Mouse (Mus musculus) liver, postnatal 0 days (tissue): ENCODE results near the gene Hmg20b. TPM values are rescaled to one million over a fixed set of nuclear protein-coding genes. Genes with fewer than 3 reads are reported as not detected.

Source experiments
- ATAC-seq: fragments of 200-750 bp; cut with Nextera tagmentation; 2 replicates; pipeline ENCODE4 v1.8.0; 2017; ENCODE audit warnings: mild to moderate bottlenecking, moderate library complexity
- DNase-seq: peaks from one replicate; pipeline ENCODE4 v3.0.0-alpha.2; 2016
- H3K27ac ChIP-seq: fragments of 300-500 bp; sonication (generic); 2 replicates; pipeline ENCODE4 v1.5.1; 2014; ENCODE audit warnings: antibody characterized with exemption, moderate library complexity, mild to moderate bottlenecking, low read depth
- H3K27me3 ChIP-seq: fragments of 300-500 bp; sonication (generic); 2 replicates; pipeline ENCODE4 v1.6.1; 2014; ENCODE audit warnings: low read length, control low read depth, mixed read lengths; ENCODE audit not compliant: insufficient read depth
- H3K36me3 ChIP-seq: fragments of 300-500 bp; sonication (generic); replicated peaks from 2 replicates; pipeline ENCODE4 v1.6.1; 2014; ENCODE audit warnings: mild to moderate bottlenecking, control low read depth, low read length, moderate library complexity, mixed read lengths; ENCODE audit not compliant: insufficient read depth
- H3K4me1 ChIP-seq: fragments of 300-500 bp; sonication (generic); 2 replicates; pipeline ENCODE4 v1.6.1; 2014; ENCODE audit warnings: antibody characterized with exemption, mild to moderate bottlenecking, control low read depth; ENCODE audit not compliant: insufficient read depth
- H3K4me2 ChIP-seq: fragments of 300-500 bp; sonication (generic); 2 replicates; pipeline ENCODE4 v1.6.1; 2014; ENCODE audit warnings: low read depth, mild to moderate bottlenecking, low read length, moderate library complexity, mixed read lengths
- H3K4me3 ChIP-seq: fragments of 300-500 bp; sonication (generic); 2 replicates; pipeline ENCODE4 v1.5.1; 2014; ENCODE audit warnings: low read depth, low read length
- H3K9ac ChIP-seq: fragments of 300-500 bp; sonication (generic); replicated peaks from 2 replicates; pipeline ENCODE4 v1.6.1; 2014; ENCODE audit warnings: mild to moderate bottlenecking, moderate library complexity
- H3K9me3 ChIP-seq: fragments of 300-500 bp; sonication (generic); 2 replicates; pipeline ENCODE4 v1.6.1; 2016; ENCODE audit warnings: mild to moderate bottlenecking, control low read depth, low read length, mixed read lengths
- CTCF ChIP-seq: sonication (generic); IDR thresholded peaks from 2 replicates; pipeline ENCODE4 v1.5.1; 2016; ENCODE audit warnings: antibody characterized with exemption, low read depth
- EP300 ChIP-seq: IDR thresholded peaks from 2 replicates; pipeline ENCODE4 v1.6.1; 2016; ENCODE audit warnings: antibody characterized with exemption, low read depth, mild to moderate bottlenecking
- WGBS: fragments of 180-500 bp; shearing (Covaris S2); extraction: QIAGEN DNeasy Blood & Tissue Kit; methylation state at CpG from one replicate; pipeline ENCODE4 v1.1.7; 2014; ENCODE audit not compliant: insufficient replicate concordance; 5-methylcytosine and 5-hydroxymethylcytosine counted together
- polyA plus RNA-seq: library from polyadenylated mRNA; unstranded; fragments of >200 nt; fragmentation: Nextera tagmentation; extraction: Ambion mirVana; gene quantifications from 2 replicates; pipeline ENCODE4 v1.2.1, GENCODE M21; 2015

Gene Hmg20b
- polyA plus RNA-seq, 1 experiment from 2014 or later: 27.1 TPM

DNA sequence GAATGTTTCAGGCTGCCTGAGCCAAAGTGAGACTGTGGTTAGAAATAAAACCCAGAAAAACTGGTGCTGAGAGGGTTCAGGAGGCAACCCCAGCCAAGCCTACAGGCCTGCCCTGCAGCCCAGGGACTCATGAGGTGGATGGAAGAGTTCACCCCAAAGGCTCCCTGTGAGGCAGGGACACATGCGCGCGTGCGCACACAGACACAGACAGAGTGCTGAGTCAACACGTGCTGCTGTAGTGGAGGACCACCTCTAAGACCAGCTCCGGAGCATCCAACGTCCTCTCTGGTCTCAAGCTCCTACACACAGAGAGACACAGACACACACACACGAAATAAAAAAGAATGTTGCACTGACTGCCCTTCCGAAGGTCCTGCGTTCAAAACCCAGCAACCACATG, 25.0 kb upstream of the Hmg20b start:
- Histone ChIP-seq H3K4me2 (peak overlapping the region; percentile 68), H3K9me3 (no peaks in the 10 kb centered on the region), H3K9ac (no peak overlapping the region), H3K36me3 (peaks cover 53% of the 10 kb centered on the region), H3K27me3 (no peaks in the 10 kb centered on the region), H3K4me1 (peaks cover 28% of the 10 kb centered on the region), H3K4me3 (no peak overlapping the region), H3K27ac (no peak overlapping the region)
- no peak for DNase-seq
- TF ChIP-seq EP300 (no peak), CTCF (no peak)
- WGBS: 94% methylated on average over 10 of the region's 10 CpGs
- ATAC-seq: no peak

GRCm38 (mm10) chr10:81367207-81367495, 16.9 kb upstream of the Hmg20b start:
- H3K9ac ChIP-seq: no peak overlapping the region
- no peak for DNase-seq
- H3K9me3 ChIP-seq: no peaks in the 10 kb centered on the region
- peaks cover 37% of the 10 kb centered on the region for H3K4me1 ChIP-seq
- H3K4me2 ChIP-seq: no peak overlapping the region
- H3K27ac ChIP-seq: no peak overlapping the region
- peaks cover 79% of the 10 kb centered on the region for H3K36me3 ChIP-seq
- H3K4me3 ChIP-seq: no peak overlapping the region
- no peaks in the 10 kb centered on the region for H3K27me3 ChIP-seq
- 89% methylated on average over 6 of the region's 6 CpGs for WGBS
- TF ChIP-seq EP300: no peak
- no peak for TF ChIP-seq CTCF
- no peak for ATAC-seq

DNA sequence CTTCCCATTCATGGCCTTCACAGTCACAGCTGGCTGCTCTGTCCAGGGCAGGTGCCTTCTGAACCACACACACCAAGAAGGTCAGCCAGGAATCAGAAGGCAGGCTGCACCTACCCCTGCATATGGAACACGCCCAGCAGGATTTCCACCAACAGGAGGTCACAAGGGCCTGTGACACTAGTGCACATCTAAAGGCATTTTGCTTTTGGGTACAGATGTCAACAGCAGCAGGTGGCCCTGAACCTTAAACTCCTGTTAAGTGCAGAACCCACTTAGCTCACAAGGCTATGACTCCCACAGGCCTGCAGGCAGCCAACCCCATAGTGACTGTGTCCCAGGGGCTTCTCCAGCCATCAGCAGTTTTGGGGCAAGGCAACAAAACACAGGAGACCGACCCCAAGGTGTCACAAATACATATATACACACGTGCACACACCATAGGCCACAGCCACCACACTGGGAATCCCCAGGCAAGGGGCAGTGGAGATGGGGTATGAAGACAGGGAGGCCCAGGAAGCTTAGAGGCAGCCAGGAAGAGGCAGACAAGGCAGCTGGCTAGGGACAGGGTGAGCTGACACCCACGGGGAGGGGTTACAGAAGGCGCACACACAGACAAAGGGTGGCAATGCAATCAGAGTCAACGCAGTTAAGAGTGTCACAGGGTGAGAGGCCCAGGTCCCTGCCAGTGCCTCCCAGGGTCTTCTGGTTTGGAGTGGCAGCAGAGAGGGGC, 16.4 kb upstream of the Hmg20b start:
- Histone ChIP-seq H3K9me3 (no peaks in the 10 kb centered on the region), H3K4me1 (peaks cover 42% of the 10 kb centered on the region), H3K4me3 (no peak overlapping the region), H3K27me3 (no peaks in the 10 kb centered on the region), H3K4me2 (no peak overlapping the region), H3K36me3 (peaks cover 79% of the 10 kb centered on the region), H3K27ac (peak overlapping the region; percentile 50; the same call in 1 of the 2 replicates), H3K9ac (no peak overlapping the region)
- ATAC-seq: no peak
- TF ChIP-seq CTCF (no peak), EP300 (no peak)
- DNase-seq: no peak
- 63% methylated on average over 6 of the region's 6 CpGs for WGBS

GRCm38 (mm10) chr10:81365672-81366476, 15.6 kb upstream of the Hmg20b start, which contains the start of gene 4930404N11Rik:
TSS of gene 4930404N11Rik (minus strand) at chr10:81365816.
- Histone ChIP-seq H3K4me1 (peaks cover 47% of the 10 kb centered on the region), H3K27ac (peak within 1 kb of the TSS; percentile 50; the same call in 1 of the 2 replicates), H3K27me3 (no peaks in the 10 kb centered on the region), H3K4me3 (no peak within 1 kb of the TSS), H3K9me3 (no peaks in the 10 kb centered on the region), H3K36me3 (peaks cover 79% of the 10 kb centered on the region), H3K4me2 (no peak within 1 kb of the TSS), H3K9ac (no peak within 1 kb of the TSS)
- WGBS: 37% methylated on average over 12 of the region's 12 CpGs
- TF ChIP-seq EP300 (no peak), CTCF (no peak)
- no peak for ATAC-seq
- peak; percentile 44 for DNase-seq

- no peaks in the 10 kb centered on the region for H3K9me3 ChIP-seq
- H3K9ac ChIP-seq: no peak overlapping the region
- H3K27ac ChIP-seq: 0 out of 2 replicates have a peak overlapping the region, but pooled peaks have one; percentile 50
- WGBS: 49% methylated on average over 4 of the region's 4 CpGs
- no peak for ATAC-seq
- H3K4me1 ChIP-seq: peaks cover 50% of the 10 kb centered on the region
- no peak overlapping the region for H3K4me3 ChIP-seq
- H3K27me3 ChIP-seq: no peaks in the 10 kb centered on the region
- no peak for TF ChIP-seq EP300
- TF ChIP-seq CTCF: no peak
- DNase-seq: peak; percentile 42
- no peak overlapping the region for H3K4me2 ChIP-seq
- H3K36me3 ChIP-seq: peaks cover 76% of the 10 kb centered on the region
Measured at GRCm38 (mm10) chr10:81365073-81365472, 14.8 kb upstream of the Hmg20b start.

- TF ChIP-seq EP300 (no peak), CTCF (no peak)
- H3K9me3 ChIP-seq: no peaks in the 10 kb centered on the region
- H3K36me3 ChIP-seq: peaks cover 73% of the 10 kb centered on the region
- 59% methylated on average over 28 of the region's 28 CpGs for WGBS
- H3K9ac ChIP-seq: no peak overlapping the region
- DNase-seq (peak; percentile 45), ATAC-seq (no peak)
- H3K4me3 ChIP-seq: no peak overlapping the region
- 0 out of 2 replicates have a peak overlapping the region, but pooled peaks have one; percentile 34 for H3K4me2 ChIP-seq
- H3K27ac ChIP-seq: no peak overlapping the region
- H3K27me3 ChIP-seq: no peaks in the 10 kb centered on the region
- H3K4me1 ChIP-seq: peaks cover 50% of the 10 kb centered on the region
Measured at GRCm38 (mm10) chr10:81364666-81365065, 14.4 kb upstream of the Hmg20b start.
